Mouse (Mus musculus): ENCODE measurements around the gene Ttc3.

The Ttc3 gene

GRCm38 (mm10) chr16:94507071-94507470 lies 136.7 kb downstream of the Ttc3 start:
- no peak for DNase-seq (ENCODE audit: low spot score)

GRCm38 (mm10) chr16:94508769-94509168 lies 138.4 kb downstream of the Ttc3 start:
- DNase-seq (ENCODE audit: low spot score): no peak

- no peak for DNase-seq (ENCODE audit: low spot score)
Measured at GRCm38 (mm10) chr16:94509983-94510382, 139.6 kb downstream of the Ttc3 start.

GRCm38 (mm10) chr16:94517606-94518005 lies 147.2 kb downstream of the Ttc3 start:
- no peak for DNase-seq (ENCODE audit: low spot score)

All from layer of hippocampus, adult 9-10 months (tissue).